Mouse (Mus musculus) megakaryocyte-erythroid progenitor cell, adult 5 weeks (primary cell): ENCODE data around the gene Ptprd. TPM values are rescaled to one million over a fixed set of nuclear protein-coding genes. Genes with fewer than 3 reads are reported as not detected.

ENCODE experiments used
- polyA plus RNA-seq: library from polyadenylated mRNA; stranded (reverse); fragments of >175 nt; gene quantifications from 2 replicates; pipeline ENCODE4 v1.2.3, GENCODE M21; 2012

Ptprd gene
- not detected in 2 replicates for polyA plus RNA-seq

DNA sequence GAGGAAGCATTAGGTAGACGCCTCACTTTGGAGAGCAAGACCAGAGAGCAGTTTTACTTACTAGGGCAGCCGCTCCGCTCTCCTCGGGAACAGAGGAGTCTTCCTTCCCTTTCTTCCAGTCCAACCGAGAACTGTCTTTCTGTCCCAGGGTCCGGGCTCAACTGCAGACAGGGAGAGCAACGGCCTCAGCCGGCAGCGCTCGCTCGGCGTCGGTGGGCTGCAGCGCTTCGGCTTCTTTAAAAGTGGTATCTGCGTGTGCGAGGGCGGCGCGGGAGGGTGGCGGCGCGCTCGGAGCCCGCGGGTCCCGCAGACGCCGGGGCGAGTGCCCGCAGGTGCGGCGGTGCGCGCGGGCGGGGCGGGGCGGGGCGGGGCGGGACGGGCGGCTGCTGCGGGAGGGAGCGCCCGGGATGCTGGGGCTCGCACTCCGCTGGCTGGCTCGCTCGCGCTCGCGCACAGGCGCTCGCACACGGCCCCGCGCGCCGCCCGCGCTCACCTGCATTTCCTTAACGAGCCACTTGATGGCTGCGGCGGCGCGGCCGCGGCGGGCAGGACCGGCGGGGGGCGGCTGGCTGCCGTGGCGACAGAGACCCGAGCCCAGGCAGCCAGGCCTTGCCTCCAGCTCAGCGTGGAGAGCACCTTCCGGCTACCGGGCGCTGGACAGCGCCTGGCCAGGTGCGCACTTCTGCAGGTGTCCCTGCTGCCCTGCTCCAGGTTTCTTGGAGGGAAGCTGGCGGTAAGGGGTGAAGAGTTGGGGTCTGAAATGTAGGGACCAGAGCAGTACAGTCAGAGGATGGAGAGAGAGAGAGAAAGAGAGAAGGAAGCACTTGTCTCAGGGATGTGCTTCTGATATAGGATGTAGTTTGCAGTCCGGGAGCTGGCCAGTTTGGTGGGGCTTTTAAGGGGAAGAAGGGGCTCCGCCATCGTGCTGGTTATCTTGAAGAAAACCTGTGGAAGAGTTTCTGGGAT lies at the start of gene Ptprd:
Gene Ptprd, minus strand, starts transcription at position 433 of the 966 bp plus-strand sequence.

